Mouse (Mus musculus): ENCODE data around the gene Spo11. TPM values are rescaled to one million over a fixed set of nuclear protein-coding genes. Genes with fewer than 3 reads are reported as not detected.
A peak's percentile ranks its signal among the peaks of the same experiment; 100 is the strongest.

Gene Spo11
- polyA plus RNA-seq, 1 experiment, result 88.7 TPM

GRCm38 (mm10) chr2:173021633-173022055 lies 44.1 kb downstream of the Spo11 start:
- no peaks in the 10 kb centered on the region for H3K27me3 ChIP-seq (ENCODE audit: control insufficient read depth, insufficient read depth, low read length)
- peaks cover 38% of the 10 kb centered on the region for H3K4me1 ChIP-seq (ENCODE audit: control insufficient read depth, insufficient read depth, low read length)
- H3K36me3 ChIP-seq (ENCODE audit: control insufficient read depth, insufficient read depth, low read length), result no peaks in the 10 kb centered on the region
- TF ChIP-seq CTCF (IDR thresholded peaks at IDR 0.05; ENCODE audit: control insufficient read depth, insufficient read depth, insufficient replicate concordance, low read depth, low read length), result no peak
- TF ChIP-seq POLR2A (IDR thresholded peaks at IDR 0.05; ENCODE audit: control insufficient read depth, low read depth, low read length), result peak; percentile 97
- H3K27ac ChIP-seq (ENCODE audit: control insufficient read depth, insufficient read depth, low read depth, low read length), result peak overlapping the region; percentile 19; the same call in 1 of the 2 replicates
- H3K4me3 ChIP-seq (ENCODE audit: control insufficient read depth, low read depth, low read length), result peak overlapping the region; percentile 81

GRCm38 (mm10) chr2:173022056-173022681 lies 44.7 kb downstream of the Spo11 start:
- no peak for TF ChIP-seq POLR2A (IDR thresholded peaks at IDR 0.05; ENCODE audit: control insufficient read depth, low read depth, low read length)
- TF ChIP-seq CTCF (IDR thresholded peaks at IDR 0.05; ENCODE audit: control insufficient read depth, insufficient read depth, insufficient replicate concordance, low read depth, low read length), result no peak
- no peaks in the 10 kb centered on the region for H3K36me3 ChIP-seq (ENCODE audit: control insufficient read depth, insufficient read depth, low read length)
- peak overlapping the region; percentile 51; the same call in 1 of the 2 replicates for H3K27ac ChIP-seq (ENCODE audit: control insufficient read depth, insufficient read depth, low read depth, low read length)
- peaks cover 38% of the 10 kb centered on the region for H3K4me1 ChIP-seq (ENCODE audit: control insufficient read depth, insufficient read depth, low read length)
- no peaks in the 10 kb centered on the region for H3K27me3 ChIP-seq (ENCODE audit: control insufficient read depth, insufficient read depth, low read length)
- peak overlapping the region; percentile 81 for H3K4me3 ChIP-seq (ENCODE audit: control insufficient read depth, low read depth, low read length)

GRCm38 (mm10) chr2:173022813-173023212 lies 45.3 kb downstream of the Spo11 start:
- Histone ChIP-seq H3K4me1 (ENCODE audit: control insufficient read depth, insufficient read depth, low read length) (peaks cover 38% of the 10 kb centered on the region), H3K36me3 (ENCODE audit: control insufficient read depth, insufficient read depth, low read length) (no peaks in the 10 kb centered on the region), H3K4me3 (ENCODE audit: control insufficient read depth, low read depth, low read length) (peak overlapping the region; percentile 81), H3K27ac (ENCODE audit: control insufficient read depth, insufficient read depth, low read depth, low read length) (no peak overlapping the region; the same call in 1 of the 2 replicates), H3K27me3 (ENCODE audit: control insufficient read depth, insufficient read depth, low read length) (no peaks in the 10 kb centered on the region)
- no peak for TF ChIP-seq POLR2A (IDR thresholded peaks at IDR 0.05; ENCODE audit: control insufficient read depth, low read depth, low read length)
- no peak for TF ChIP-seq CTCF (IDR thresholded peaks at IDR 0.05; ENCODE audit: control insufficient read depth, insufficient read depth, insufficient replicate concordance, low read depth, low read length)

- H3K36me3 ChIP-seq (ENCODE audit: control insufficient read depth, insufficient read depth, low read length), result no peaks in the 10 kb centered on the region
- no peaks in the 10 kb centered on the region for H3K27me3 ChIP-seq (ENCODE audit: control insufficient read depth, insufficient read depth, low read length)
- TF ChIP-seq POLR2A (IDR thresholded peaks at IDR 0.05; ENCODE audit: control insufficient read depth, low read depth, low read length) (no peak), CTCF (IDR thresholded peaks at IDR 0.05; ENCODE audit: control insufficient read depth, insufficient read depth, insufficient replicate concordance, low read depth, low read length) (no peak)
- H3K4me3 ChIP-seq (ENCODE audit: control insufficient read depth, low read depth, low read length), result no peak overlapping the region
- H3K4me1 ChIP-seq (ENCODE audit: control insufficient read depth, insufficient read depth, low read length), result peaks cover 37% of the 10 kb centered on the region
- H3K27ac ChIP-seq (ENCODE audit: control insufficient read depth, insufficient read depth, low read depth, low read length), result no peak overlapping the region
Measured at GRCm38 (mm10) chr2:173023371-173023851, 45.9 kb downstream of the Spo11 start.

DNA sequence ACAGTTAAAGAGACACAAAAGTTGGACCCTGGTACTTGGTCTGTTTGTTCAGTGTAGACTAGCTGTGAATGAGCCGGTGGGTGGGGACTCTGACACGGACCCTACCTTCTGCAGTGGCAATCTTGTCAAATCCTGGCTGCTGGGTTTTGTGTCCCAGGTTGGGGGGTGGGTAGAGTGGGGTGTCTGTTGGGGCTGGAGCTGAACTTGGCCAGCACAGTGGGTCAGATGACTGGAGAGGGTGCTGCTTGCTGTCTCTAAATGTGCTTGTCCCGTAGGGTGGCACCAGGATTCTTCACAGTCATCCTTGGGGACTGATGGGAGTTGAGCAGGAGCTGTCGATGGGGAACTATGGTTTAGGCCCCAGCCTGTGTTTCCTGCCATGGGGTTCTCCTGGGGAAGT lies 46.5 kb downstream of the Spo11 start:
- Histone ChIP-seq H3K36me3 (ENCODE audit: control insufficient read depth, insufficient read depth, low read length) (no peaks in the 10 kb centered on the region), H3K4me3 (ENCODE audit: control insufficient read depth, low read depth, low read length) (no peak overlapping the region), H3K27me3 (ENCODE audit: control insufficient read depth, insufficient read depth, low read length) (no peaks in the 10 kb centered on the region), H3K27ac (ENCODE audit: control insufficient read depth, insufficient read depth, low read depth, low read length) (no peak overlapping the region), H3K4me1 (ENCODE audit: control insufficient read depth, insufficient read depth, low read length) (peaks cover 32% of the 10 kb centered on the region)
- no peak for TF ChIP-seq CTCF (IDR thresholded peaks at IDR 0.05; ENCODE audit: control insufficient read depth, insufficient read depth, insufficient replicate concordance, low read depth, low read length)
- no peak for TF ChIP-seq POLR2A (IDR thresholded peaks at IDR 0.05; ENCODE audit: control insufficient read depth, low read depth, low read length)

- H3K27ac ChIP-seq (ENCODE audit: control insufficient read depth, insufficient read depth, low read depth, low read length), result no peak overlapping the region
- H3K4me3 ChIP-seq (ENCODE audit: control insufficient read depth, low read depth, low read length), result no peak overlapping the region
- TF ChIP-seq CTCF (IDR thresholded peaks at IDR 0.05; ENCODE audit: control insufficient read depth, insufficient read depth, insufficient replicate concordance, low read depth, low read length) (no peak), POLR2A (IDR thresholded peaks at IDR 0.05; ENCODE audit: control insufficient read depth, low read depth, low read length) (no peak)
- no peaks in the 10 kb centered on the region for H3K36me3 ChIP-seq (ENCODE audit: control insufficient read depth, insufficient read depth, low read length)
- H3K27me3 ChIP-seq (ENCODE audit: control insufficient read depth, insufficient read depth, low read length), result no peaks in the 10 kb centered on the region
- peaks cover 27% of the 10 kb centered on the region for H3K4me1 ChIP-seq (ENCODE audit: control insufficient read depth, insufficient read depth, low read length)
Measured at GRCm38 (mm10) chr2:173024392-173024791, 46.9 kb downstream of the Spo11 start.

DNA sequence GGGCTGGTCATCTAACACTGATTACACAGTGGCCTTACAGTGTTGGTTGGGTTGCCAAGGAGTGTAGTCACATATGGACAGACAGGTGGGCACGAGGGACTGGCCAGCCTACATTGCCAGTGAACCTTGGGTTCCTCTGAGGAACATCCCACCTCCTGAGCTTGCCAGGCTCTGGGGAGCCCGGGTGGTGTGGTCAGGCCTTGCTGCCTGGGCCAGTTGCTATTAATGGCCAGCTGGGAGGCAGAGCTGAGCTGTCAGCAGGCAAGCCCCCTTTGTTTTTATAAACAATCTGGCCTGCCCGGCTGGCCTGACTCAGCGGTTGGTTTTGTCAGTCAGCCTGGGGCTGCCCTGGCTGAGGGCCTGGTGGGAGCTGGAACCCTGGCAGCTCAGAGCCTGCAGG lies 47.4 kb downstream of the Spo11 start:
- no peak overlapping the region for H3K27ac ChIP-seq (ENCODE audit: control insufficient read depth, insufficient read depth, low read depth, low read length)

More for the DNA sequence above, 47.4 kb downstream of the Spo11 start:
- no peaks in the 10 kb centered on the region for H3K27me3 ChIP-seq (ENCODE audit: control insufficient read depth, insufficient read depth, low read length)
- peaks cover 22% of the 10 kb centered on the region for H3K4me1 ChIP-seq (ENCODE audit: control insufficient read depth, insufficient read depth, low read length)
- TF ChIP-seq POLR2A (IDR thresholded peaks at IDR 0.05; ENCODE audit: control insufficient read depth, low read depth, low read length), result no peak
- H3K4me3 ChIP-seq (ENCODE audit: control insufficient read depth, low read depth, low read length), result no peak overlapping the region
- no peaks in the 10 kb centered on the region for H3K36me3 ChIP-seq (ENCODE audit: control insufficient read depth, insufficient read depth, low read length)

Measured in testis, adult 2 months (tissue).